Mouse (Mus musculus) neural tube, embryonic 10.5 days (tissue): ENCODE measurements at regions not wholly inside any gene's neighbourhood (a gene's known extent, or its start where the extent isn't known, plus 50 kb on each side); places are given as distances from the start of the nearest gene placed in this dataset.

Experiments
- DNase-seq: peaks from one replicate; pipeline ENCODE4 v3.0.0-alpha.2; 2017; ENCODE audit warnings: low spot score; ENCODE audit errors: extremely low spot score

DNA sequence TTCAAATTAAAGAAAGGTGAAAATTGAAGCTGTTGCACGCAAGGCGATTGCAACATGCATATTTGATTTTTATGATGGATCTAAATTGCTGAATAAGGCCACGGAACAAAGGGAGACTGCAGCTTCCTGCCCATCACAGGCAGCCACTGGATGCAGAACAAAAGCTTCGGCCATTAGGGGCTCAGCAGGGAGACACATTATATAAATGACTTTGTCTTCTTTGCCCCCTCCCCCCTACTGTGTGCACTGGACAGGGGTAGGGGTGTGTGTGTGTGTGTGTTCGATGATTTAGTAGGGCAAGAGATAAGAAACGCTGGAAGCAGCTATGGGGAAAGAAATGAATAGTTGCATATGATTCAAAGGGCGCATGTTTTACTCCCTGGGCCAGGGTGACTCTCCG lies 481.2 kb upstream of the Pmfbp1 start:
- peak; percentile 42 for DNase-seq

DNA sequence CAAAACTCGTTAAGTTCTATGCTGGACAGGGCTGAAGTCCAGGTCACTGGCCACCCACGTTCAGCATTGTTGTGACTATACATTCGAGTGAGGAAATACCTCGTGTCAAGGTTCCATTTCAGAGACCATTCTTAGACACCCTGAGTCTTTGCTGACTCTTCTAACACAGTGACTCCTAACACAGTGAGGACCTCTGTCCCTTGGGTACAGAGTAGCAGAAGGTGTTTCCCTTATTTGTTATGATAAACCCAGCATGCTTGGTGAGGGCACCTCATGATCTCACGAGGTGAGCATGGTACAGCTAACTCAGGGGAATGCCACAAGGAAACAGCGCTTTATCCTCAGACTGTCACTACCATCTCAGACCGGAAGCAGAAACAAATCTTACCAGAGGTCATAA lies 480.2 kb upstream of the Pmfbp1 start:
- DNase-seq: no peak

DNA sequence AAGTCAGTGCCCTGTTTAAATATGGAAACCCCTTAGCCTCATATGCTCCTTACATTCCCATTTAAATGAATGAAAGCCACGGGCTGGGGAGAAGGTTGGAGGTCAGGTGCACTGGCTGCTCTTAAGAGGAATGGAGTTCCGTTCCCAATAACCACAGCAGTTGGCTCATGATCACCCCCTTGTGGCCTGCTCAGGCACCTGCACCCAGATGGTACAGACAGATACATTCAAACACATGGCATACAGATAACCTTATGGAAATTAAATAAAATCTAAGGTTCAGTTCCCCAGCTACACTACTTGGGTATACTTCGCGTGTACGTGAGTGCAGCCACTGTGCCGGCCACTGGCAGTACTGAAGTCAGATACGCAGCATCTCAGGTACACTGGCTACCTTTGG lies 479.1 kb upstream of the Pmfbp1 start:
- peak; percentile 57 for DNase-seq

DNA sequence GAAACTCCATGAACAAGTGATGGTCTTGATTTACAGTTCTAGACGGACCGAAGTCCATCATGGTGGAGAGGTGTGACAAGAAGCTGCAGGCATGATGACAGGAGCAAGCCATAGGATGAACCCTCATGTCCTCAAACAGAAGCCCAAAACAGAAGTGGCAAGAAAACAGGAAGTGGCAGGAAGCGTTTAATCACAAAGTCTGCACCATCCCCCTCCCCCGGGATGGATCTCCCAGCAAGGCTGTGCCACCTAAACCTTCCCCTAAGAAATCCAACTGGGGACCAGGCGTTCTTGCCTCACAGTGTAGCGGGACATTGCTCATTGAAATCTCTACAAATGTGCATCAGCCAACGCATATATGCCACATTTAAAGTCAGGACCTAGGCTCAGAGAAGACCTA lies 474.3 kb upstream of the Pmfbp1 start:
- no peak for DNase-seq

DNA sequence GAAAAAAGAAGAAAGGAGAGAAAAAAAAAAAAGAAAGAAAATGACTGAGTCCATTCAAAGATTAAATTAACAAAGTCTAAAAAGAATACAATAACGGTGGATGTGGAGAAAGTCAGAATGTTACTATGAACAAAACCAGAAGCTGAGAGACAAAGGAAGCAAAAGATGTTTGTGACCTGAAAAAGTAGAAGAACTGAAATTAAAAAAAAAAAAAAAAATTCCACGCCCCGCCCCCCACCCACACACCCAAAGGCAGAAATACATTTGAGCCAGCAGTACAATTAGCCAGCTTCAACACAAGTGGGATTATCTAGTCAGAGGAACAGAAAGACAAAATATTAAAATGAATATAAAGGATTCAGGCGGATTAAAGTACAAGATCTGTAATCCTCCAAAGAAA lies 473.7 kb upstream of the Pmfbp1 start:
- DNase-seq: no peak

DNA sequence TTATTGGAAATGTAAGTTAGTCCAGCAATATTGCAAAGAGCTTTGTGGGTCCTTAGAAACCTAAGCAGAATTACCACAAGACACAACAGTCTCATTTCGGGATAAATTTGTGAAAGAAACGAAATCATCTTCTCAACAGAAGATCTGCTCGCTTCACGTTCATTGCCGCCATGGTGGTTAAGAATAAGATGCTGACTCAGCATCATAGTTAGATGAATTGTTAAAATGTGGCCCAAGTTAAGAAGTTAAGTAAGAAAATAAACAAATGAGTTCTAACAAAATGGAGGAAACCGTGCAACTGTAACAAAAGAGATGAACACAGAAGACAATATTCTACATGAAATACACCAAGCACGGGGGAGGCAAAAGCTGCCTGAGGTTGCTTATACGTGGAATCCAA lies 465.9 kb upstream of the Pmfbp1 start:
- DNase-seq: no peak

DNA sequence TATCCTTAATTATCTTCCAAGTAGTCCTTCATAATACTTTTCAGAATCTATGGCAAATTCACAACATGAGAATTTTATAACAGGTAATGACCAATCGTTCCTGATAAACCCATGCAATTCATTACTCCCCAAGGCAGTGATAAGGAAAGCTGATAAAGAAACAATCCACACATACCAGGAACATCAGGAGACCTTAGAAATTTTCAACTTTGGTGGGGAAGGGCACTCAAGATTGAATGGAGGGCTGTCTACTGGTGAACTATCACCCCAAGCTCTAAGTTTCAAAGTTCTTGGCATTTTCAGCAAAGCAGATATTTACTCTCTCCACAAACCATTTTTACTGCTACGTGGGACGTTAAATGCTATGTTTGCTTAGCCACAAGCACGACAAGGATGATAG lies 440.2 kb upstream of the Pmfbp1 start:
- no peak for DNase-seq

DNA sequence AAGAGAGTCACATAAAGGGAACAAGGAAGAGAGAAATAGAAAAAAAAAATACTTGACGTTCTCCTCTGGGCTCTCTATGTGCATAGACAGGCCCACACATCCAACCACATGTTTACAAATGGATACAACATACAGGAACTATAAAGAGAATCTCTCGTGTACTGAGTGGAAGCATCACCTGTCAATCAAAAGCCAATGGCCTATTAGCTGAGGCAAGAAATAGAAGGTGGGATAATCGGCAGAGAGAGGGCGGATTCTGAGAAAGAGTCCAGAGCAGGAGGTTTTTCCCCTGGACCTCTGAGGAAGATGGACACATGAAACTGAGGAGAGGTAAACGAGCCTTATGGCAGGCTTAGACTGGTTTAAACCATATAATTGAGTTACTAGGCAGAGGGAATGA lies 434.7 kb upstream of the Pmfbp1 start:
- no peak for DNase-seq

DNA sequence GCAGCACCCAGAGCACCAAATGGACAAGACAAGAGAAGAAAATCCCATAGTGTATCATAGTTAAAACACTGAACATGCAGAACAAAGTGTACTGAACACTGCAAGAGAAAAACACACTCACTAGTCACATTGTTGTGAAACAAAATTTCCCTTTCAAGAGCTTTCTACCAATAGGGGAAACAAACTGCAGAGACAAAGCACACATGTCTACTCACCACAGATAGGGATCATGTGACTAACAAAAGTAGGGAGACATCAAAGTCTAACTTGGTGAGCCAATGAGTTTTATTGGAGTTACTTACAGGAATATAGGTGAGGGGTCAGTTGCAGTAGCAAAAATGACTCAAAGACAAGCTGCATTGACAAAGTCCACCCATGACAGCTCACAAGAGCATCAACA lies 431.5 kb upstream of the Pmfbp1 start:
- no peak for DNase-seq

DNA sequence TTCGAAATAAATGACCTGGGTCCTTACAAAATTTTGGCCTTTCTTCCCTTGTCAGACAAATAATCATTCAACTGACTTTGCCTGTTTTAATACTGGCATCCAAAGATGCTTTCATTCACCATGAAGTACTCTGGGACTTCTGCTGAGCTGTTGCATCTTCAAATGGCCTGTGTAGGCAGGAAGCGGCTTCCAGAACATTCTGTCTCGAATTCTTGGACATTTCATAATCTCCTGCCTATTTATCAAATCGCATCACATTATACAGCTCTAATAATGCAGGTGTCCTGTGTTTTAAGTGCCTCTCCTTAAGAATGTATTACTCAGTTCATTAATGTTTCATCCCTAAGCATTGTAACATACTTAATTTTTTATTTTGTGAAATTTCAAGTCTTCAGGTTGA lies 420.1 kb upstream of the Pmfbp1 start:
- DNase-seq: no peak

DNA sequence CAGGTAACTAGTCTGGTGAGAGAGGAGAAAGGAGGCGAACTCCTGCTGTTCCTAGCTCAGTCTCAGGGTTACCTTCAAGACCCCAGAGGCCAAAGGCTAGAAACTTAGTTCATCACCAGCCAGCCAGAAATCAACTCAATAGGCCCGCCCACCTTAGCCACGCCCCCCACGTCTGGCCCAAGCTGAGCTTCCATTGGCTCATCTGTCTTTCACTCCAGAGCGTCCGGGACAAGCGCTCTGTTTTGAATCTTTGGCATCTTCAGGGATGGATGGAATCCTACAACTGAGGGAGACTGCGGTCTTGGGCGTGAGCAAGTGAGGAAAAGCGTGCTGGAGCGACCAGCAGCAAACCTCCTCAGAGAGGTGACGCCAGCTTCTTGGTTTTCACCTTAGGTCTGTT lies 418.8 kb upstream of the Pmfbp1 start:
- peak; percentile 65 for DNase-seq

DNA sequence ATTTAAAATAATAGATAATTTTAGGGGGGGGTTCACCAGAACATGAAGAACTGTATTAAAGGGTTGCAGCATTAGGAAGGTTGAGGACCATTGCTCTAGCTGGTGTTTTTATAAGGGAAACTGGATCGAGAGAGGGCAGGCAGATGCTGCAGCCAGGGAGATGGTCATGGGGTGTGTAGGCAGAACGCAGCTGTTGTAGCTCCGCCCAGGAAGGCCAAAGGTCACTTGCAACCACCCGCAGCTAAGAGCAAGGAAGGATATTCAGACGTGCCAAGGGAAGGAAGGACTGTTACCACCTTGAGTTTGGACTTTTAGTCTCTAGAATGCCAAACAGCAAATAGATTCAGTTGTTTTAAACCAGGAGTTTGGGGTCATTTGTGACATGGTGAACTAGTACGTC lies 414.6 kb upstream of the Pmfbp1 start:
- DNase-seq: no peak

DNA sequence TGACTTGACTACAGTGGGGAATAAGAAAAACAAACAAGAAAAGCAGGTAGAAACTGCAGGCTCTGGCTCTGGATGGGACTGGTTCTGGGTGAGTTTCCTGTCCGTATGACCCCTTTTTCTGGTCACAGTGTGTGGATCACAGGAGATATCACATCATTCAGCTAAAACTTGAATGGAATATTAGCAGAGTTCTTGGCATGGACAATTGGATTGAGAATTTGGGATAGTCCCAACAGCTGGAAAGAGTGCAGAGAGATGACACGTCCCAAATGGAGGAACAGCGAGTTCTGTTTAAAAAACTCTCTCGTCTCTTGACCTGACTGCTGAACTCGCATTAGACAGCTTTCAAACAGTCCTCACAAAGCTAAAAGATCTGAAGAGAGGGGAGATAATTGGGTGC lies 412.5 kb upstream of the Pmfbp1 start:
- DNase-seq: no peak

DNA sequence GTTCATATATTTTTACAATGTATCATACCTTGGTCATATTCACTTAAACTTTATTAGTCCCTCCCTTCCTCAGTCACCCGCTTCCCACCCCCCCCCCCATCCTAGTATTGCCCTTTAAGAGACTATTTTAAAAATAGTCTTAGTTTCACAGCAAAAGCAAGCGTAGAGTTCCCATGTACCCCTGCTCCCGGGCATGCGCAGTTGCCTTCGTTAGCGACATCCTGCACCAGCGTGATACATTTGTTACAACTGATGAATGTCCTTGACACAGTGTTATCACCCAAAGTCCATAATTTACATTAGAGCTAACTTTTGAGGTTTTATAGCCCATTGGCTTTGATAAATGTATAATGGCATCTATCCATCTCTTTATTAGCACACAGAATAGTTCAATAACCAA lies 408.7 kb upstream of the Pmfbp1 start:
- DNase-seq: no peak

DNA sequence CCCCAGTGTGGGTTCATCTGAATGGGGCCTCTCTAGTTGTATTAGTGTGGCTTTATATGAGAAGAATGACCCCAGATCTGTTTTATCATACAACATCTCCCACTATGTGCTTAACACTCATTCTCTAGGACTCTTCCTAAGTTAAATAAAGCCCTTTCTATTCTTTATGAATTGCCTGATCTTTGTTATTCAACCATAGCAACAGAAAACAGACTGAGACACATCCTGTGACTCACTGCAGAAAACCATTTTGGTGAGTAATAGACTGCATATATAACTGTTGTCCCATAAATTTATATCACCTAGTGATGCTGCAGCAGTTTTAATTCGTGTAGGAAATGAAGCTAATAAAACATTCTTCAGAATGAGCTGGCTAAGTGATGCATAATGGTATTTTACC lies 406.0 kb upstream of the Pmfbp1 start:
- no peak for DNase-seq

DNA sequence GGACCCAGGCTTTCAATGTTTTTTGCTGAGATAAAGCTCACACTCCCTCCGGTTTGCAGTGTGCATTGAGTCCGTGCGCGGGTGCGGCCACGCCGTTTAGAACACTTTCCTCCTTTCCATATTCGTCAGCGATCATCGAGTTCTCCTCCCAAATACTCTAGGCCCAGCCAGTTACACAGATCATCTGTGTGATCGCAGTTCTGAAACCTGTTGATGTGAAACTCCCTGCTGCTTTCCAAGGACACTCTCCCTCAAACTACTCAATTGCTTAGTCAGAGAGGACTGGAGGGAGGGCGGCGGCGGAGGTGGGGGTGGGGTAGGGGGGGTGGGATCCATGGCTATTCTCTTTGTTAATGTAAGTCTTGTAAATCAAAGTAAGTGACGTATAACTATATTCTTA lies 394.2 kb upstream of the Pmfbp1 start:
- DNase-seq: no peak

DNA sequence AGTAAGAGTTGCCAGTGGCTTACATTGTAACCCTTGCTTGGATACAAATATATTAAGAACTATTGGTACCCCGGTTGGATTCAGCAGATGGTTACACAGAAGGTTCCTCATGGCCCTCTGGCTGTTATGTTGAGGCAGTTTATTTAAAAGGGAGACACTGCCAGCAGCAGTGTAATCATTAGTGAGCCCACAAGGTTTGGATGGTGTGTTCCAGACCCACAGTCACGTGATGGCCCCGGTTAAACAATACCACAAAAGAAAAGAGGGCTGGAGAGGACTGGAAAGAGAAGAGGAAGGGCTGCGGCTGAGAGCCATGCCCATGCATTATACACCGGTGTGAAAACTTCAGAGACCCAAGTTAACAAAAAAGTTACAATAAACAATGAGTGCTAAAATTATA lies 392.4 kb upstream of the Pmfbp1 start:
- no peak for DNase-seq

DNA sequence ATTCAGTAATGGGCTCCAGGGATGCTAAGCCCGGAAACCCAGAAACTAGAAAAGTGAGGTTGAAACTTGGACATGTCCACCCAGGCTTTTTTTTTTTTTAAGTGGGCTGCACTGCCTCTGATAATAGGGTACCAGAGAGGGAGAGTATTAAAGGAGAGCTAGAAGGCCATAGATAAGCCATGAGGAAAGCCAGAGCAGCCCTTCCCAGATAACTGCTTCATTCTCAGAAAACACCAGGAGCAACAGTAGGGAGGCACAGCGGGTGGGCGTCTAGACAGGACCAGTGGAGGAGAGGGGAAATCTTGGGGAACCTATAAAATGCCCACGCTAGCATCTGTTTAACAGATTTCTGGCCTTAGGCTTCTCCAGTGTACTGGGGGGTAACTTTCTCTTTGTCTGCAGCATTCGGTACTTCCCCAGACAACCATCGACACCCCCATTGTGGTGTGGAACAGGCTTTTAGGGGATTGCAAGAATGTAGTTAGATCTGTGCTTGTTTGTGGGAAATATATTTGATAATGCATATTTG lies 389.0 kb upstream of the Pmfbp1 start:
- no peak for DNase-seq

DNA sequence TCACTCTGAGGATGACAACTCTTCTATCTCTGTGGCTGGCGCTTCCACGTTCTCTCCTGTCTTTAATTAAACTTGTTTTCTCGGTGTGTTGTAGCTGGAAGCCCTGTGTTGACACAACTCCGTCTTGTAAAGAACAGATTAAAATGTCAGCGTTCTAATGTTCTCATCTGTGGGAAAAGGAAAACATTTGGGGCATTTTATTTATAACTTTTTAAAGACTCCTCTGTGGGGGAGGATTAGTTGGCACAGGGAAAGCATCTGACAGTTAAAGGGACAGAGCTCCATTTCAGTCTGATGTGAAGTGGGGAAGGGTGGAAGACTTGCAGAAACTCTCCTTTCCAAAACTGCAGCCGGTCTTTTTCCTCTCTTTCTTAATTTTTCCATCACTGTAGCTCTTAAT lies 388.1 kb upstream of the Pmfbp1 start:
- DNase-seq: no peak

DNA sequence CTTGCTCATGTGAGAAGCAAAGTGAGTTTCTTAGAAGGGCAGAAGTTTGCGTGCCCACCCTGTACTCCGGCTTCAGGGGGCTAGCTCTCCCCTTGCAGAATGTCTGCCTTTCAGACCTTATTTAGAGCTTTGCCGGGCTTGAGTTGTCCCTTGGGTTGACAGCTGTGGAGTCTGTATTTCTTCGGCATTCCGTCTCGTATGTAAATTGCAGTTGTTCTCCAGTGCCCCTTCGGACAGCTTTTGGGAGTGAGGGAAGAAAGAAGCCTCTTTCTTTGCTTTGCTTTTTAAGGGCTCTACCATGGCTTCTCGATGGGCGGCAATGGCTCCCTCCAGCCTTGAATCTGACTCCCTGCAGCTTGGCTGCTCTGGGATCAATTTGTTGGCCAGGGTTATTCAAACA lies 386.9 kb upstream of the Pmfbp1 start:
- DNase-seq: no peak

DNA sequence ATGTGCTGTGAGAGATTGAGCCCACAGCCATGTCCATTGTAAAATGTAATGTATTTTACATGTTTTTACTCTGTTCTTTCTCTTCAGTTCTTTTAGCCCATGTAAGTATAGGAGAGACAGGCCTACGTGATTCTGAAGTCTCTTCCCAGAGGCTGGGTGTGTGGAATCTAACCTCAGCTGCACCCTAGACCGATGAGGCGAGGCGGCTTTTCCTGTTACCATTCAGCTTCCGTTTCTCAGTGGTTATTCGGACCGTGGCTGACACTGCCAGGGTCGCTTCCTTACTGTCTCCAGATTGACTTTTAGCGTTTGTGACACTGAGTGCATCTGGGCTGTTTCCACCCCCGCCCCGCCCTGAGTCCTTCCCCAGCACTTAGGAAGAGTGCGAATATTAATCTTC lies 386.1 kb upstream of the Pmfbp1 start:
- DNase-seq: no peak

DNA sequence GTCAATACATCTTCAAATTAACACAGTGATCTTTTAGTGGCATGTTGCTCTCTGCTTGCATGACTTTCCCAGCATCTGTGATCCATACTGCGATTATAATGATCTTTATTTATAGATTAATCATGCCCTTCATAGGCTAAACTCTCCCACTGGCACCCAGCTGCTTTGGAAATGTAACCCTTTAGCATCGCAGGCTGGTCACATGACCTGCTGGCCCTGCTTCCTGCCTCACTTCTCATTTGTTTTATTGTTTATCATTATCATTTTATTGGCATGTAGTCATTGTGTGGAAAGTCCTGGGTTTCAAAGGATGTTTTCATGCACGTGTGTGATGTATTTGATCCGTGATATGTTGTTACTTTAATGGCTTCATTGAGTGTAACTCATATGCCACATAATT lies 384.4 kb upstream of the Pmfbp1 start:
- no peak for DNase-seq

DNA sequence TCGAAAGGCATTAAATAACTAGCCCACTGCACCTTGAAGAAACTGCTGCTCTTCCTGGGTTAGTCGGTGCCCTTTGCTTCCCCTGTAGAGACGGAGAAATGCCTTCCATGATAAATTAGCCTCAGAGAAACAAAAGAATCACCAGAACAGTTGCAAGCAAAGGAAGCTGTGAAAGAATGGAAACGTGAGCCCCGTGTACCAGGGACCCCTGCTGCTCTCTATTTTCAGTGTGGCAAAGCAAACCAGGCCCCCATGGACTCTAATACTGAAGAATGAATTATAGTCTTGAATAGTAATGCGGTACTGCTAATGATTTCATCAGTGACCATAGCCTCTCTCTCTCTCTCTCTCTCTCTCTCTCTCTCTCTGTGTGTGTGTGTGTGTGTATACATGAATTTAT lies 372.1 kb upstream of the Pmfbp1 start:
- DNase-seq: peak; percentile 22

DNA sequence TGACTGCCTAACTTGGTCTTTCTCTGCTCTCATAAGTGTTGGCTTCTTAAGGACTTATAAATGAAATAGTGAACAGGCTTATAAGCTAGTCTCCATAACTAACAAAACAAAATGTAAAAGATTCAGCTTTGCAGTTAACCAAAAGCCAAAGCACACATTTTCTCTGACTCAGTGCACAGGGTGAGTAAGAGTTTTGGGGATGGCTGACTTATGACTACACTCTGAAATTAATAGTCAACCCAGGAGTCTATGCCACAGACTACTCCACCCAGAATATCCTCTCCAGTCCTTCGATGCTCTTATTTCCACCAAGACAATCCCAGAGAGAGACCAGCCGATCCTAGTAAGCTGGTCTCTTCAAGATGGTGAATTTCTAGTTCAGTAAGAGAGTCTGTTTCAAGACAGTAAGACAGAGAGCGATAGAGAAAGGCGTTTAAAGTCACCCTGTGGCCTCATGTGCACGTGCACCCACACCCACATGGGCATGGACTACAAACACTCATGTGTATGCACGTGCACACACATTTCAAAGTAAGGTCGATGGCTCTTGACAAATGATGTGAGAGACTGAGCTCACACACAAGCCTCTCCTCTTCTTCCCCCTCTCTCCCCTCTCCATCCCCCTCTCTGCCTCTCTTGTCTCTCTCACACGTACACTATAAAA lies 351.2 kb upstream of the Pmfbp1 start:
- DNase-seq: no peak
